Mouse (Mus musculus): ENCODE measurements around the gene Helb.
"Not testable (repeated sequence)": the region's sequence is repeated elsewhere in the genome, so short reads cannot be mapped to it uniquely, and the experiment has no call there.

Gene Helb

DNA sequence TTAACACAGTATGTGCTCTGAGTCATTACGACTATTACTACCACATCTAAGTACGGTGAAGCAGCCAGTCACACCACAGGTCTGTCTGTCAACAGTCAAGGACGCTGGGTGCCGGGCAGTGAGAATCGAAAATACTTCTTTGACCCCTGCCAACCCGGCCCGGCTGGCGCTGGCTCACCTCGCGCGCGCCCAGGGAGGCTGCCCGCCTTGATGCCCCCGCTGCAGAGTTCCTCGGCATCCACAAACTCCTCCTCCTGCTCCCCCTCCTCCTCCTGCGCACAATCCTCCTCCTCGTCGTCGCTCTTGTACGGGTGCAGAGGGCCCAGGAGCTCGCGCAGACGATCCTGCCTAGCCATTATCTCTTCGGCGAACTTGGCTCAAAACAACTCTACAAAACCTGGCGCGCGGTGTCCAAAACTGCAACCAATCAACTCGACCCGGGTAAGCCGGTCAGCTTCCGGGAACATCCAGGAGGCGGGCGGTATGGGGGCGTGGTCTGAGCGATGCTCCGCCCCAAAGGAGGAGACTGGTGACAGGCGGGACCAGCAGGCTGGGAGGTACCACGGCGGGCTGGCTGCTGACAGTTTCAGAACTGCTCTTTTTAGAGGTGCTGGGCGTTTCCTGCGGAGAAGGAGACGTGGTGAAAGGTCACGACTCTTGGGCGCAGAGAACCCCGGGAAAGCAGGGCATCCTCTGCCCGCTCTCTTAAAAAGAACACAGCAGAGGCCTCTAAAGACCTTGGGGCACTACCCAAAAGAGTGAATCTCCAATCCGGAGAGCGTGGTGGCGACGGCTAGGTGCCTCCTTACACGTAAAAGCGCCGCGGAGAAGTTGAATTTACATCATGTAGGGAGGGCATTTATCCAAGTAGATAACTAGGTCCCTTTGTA is at the start of gene Helb:
TSS of gene Helb (minus strand) at position 481 of the 890 bp plus-strand sequence.
- DNase-seq (ENCODE audit: low spot score) = peak; percentile 96

DNA sequence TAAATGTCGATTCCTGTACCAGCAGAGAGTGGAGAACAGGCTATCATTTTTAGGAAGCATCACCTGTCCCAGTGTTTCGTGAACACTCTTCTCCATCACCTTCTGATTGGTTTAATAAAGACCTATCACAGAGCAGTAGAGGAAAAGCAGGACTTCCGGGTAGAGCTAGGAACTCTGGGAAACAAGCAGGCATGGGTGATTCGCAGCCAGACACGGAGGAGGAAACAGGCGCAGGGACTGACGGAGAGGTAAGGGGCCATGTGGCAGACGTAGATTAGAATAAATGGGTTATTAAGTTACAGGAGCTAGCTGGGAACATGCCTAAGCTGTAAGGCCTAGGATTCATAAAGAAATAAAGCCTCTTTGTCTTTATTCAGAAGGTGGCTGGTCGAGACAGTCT is 47.7 kb upstream of the Helb start:
- DNase-seq (ENCODE audit: low spot score) = no peak

GRCm38 (mm10) chr10:120153911-120154310 is 41.1 kb upstream of the Helb start:
- DNase-seq (ENCODE audit: low spot score) = no peak

DNA sequence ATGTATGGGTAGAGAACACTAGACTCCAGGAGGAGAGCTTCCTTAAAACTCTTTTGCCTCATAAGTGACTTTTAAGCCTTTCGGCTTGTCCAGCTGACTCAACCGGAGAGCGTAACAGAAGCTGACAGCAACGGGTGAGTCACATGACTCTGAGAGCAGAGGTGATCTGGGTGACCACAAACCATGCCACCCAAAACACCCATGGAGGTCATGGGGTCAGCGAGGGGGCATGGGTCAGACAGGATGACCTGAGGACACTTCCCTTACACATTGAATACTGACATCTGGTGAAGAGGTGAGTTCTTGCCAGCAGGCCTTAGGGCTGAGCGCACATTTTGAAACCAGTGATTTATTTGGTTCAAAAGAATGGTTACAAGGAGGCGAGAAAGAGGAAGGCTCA is 38.9 kb upstream of the Helb start:
- DNase-seq (ENCODE audit: low spot score) = no peak

GRCm38 (mm10) chr10:120140916-120141516 is 28.2 kb upstream of the Helb start:
- no peak for DNase-seq (ENCODE audit: low spot score)

DNA sequence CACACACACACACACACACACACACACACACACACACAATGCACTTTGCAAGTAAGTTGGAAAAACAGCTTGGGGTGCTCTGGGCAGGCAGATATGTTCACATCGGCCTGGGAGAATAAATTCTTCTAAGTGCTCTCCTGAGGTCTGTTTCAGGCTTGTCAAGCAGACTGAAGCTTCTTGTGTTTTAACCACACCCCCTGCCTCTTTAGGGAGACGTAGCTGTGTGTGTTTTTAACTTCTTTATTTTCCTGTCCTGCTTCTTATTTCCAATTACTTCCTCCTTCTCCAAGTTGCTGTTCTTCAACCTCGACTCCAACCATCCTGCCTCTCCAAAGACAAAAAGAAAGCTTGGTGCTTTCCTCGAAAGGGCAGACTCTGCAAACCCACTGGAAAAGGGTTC is 27.4 kb upstream of the Helb start:
- DNase-seq (ENCODE audit: low spot score) = no peak

GRCm38 (mm10) chr10:120136020-120136562 is 23.3 kb upstream of the Helb start:
- no peak for DNase-seq (ENCODE audit: low spot score)

GRCm38 (mm10) chr10:120133697-120134096 is 20.9 kb upstream of the Helb start:
- no peak for DNase-seq (ENCODE audit: low spot score)

- DNase-seq (ENCODE audit: low spot score) = peak; percentile 68
Measured at GRCm38 (mm10) chr10:120130621-120131020, 17.8 kb upstream of the Helb start.

DNA sequence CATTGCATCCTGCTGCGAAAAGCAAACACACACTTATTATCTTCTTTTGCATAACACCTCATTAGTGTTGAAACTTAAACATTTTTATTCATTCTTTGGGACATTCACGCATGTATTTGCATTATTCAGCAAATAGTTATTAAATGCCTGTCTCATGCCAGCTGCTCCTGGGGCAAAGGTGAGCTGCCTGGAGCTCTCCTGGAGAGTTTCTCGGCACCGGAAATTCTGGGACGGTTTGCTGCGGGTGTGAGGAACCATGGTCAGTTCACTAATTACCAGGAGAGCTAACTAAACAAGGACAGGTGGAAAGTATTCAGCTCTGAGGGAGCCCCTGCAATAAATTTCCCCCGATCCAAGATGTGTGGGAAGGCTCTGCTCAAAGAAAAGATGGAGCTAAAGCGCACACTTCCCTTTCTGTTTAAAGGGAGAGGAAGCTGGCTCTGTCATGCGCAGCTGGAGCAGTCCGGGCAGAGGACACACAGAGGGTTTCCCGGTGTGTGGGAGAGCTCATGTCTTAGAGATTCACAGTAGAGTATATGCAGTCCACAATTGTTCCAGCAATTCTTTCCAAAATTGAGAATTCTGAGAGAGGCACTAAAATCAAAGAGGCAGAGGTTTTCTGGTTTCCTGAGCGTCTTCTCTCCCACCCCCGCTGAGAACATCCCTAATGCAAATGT is 16.0 kb upstream of the Helb start:
- no peak for DNase-seq (ENCODE audit: low spot score)

GRCm38 (mm10) chr10:120125465-120125857 is 12.7 kb upstream of the Helb start:
- DNase-seq (ENCODE audit: low spot score) = no peak

DNA sequence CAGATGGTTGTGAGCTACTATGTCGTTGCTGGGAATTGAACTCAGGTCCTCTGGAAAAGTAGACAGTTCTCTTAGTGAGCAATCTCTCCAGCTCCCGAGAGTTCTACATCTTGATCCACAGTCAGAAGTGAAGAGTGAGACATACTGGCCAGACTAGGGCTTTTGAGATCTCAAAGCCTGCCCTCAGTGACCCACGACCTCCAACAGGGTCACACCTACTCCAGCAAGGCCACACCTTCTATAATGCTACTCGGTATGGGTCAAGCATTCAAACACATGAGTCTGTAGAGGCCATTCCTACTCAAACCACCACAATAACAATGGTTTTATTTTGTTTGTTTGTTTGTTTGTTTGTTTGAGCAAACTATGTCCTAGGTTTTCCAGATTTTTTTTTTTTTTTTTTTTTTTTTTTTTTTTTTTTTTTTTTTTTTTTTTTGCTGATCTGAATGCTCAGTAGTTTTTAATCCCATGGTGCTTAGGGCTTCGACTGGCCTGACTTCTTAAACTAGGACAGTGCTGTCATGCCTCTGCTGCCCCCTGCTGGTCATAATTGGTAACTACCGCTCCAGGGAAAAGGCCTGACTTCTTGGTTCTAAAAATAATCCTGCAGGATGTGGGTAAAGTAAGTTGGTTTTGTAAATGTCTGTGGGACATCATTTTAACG is 12.1 kb upstream of the Helb start:
- DNase-seq (ENCODE audit: low spot score) = peak; percentile 89

DNA sequence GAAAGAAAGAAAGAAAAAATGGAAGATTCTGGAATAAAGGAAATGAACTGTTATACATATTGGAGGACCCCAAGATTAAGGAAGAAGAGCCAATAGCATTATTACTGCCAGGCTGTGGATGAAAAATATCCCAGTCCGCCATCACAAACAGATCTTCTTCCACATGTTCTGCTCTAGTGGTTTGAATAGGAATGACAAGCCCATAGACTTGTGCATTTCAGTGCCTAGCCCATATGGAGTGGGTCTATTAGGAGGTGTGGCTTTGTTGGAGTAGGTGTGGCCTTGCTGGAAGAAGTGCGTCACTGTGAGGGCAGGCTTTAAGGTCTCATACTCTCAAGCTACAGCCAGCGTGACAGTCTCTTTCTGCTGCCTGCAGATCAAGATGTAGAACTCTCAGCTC is 10.9 kb upstream of the Helb start:
- DNase-seq (ENCODE audit: low spot score) = no peak

- DNase-seq (ENCODE audit: low spot score) = no peak
Measured at GRCm38 (mm10) chr10:120115249-120115648, 2.5 kb upstream of the Helb start.

DNA sequence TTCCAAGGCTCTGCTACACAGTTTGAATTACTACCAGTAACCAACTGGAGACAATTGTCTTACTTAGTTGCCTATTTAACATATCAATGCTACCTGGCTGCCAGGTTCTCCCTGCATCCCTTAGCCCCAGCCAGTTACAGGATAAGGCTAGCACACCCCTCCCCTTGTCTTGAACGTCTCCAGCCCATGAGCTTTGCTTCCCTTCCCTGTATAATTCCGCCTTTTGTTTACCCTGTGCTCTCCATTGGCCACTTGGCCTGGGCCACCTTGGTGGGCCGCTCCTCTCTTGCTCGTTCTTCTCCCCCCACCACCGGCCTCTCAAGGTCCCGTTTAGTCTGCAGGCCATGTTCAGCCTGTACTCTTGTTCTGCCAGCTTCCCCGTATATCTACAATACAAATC is 1.7 kb upstream of the Helb start:
- no peak for DNase-seq (ENCODE audit: low spot score)

GRCm38 (mm10) chr10:120113980-120114379 is 1.2 kb upstream of the Helb start:
- no peak for DNase-seq (ENCODE audit: low spot score)

- DNase-seq (ENCODE audit: low spot score) = not testable (repeated sequence)
Measured at GRCm38 (mm10) chr10:120113482-120113881, 695 bp upstream of the Helb start.

DNA sequence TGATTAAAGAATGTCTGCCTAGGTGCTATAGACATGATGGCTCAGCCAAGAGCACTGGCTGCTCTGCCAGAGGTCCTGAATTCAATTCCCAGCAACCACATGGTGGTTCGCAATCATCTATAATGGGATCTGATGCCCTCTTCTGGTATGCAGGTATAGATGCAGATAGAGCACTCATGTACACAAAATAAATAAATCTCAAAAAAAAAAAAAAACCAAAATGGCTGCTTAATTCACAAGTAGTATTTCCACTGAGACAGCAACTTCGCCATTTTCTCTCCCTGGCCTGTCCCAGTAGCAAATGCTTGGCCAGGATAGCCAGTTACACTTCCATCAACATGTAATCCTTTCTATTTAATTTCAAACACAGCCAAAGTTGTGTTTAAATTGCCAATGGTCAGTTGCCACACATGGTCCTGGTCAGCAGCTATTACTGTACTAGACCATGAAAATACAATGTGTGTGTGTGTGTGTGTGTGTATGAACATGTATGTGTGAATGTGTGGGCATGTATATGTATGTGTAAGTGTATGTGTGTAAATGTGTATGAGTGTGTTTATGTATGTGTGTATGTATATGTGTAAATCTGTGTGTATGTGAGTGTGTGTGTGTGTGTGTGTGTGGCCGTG is 982 bp downstream of the Helb start:
- no peak for DNase-seq (ENCODE audit: low spot score)

- no peak for DNase-seq (ENCODE audit: low spot score)
Measured at GRCm38 (mm10) chr10:120100806-120101205, 12.0 kb downstream of the Helb start.

DNA sequence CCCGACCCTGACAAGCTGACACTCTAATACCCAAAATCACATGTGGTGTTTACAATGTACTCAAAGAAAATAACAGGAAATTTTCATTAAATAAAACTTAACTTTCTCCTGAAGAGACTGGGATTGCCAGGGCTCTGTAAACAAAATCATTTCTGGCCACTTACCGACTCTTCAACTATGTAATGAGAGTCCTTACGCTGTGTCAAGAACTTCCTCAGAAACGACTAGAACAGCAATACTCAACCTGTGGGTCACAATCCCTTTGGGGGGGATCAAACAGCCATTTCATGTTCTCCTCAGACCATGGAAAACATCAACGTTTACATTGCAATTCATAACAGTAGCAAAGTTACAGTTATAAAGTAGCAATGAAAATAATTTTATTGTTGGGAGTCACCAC is 15.2 kb downstream of the Helb start:
- DNase-seq (ENCODE audit: low spot score) = no peak

- no peak for DNase-seq (ENCODE audit: low spot score)
Measured at GRCm38 (mm10) chr10:120095716-120096115, 17.1 kb downstream of the Helb start.

DNA sequence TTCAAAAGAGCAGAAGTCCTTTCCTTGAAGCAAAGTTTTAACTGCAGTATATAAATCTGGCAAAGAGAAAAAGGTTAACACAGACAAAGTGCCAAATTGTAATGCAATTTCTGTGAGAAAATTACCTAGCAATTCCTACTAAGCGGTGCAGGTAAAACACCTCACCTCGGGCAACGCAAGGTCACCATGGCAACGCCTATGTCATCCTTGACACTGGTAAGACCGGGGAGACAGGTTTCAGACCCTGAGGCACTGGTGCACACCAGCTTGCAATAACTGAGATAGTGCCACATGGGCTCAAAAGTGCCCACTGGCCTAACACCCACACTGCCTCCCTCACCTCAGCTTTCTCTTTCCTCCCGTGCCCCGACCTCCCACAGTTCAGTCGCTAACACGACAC is 17.7 kb downstream of the Helb start:
- no peak for DNase-seq (ENCODE audit: low spot score)
